Mouse (Mus musculus): ENCODE data around the gene Pcnp. TPM values are rescaled to one million over a fixed set of nuclear protein-coding genes. Genes with fewer than 3 reads are reported as not detected.

Pcnp gene
- polyA plus RNA-seq, 1 experiment from 2014 or later = 148 TPM

Small RNAs within 50 kb of the gene (microRNA-seq; reads per million reads assigned to microRNA genes)
- not detected for gene Gm24047

Other genes starting within 250 kb of the Pcnp start
- 2.4 and 3.2 TPM in 2 replicates for gene Nfkbiz, start 190.8 kb downstream of the Pcnp start, polyA plus RNA-seq (2015; fragmentation: Nextera tagmentation; extraction: Ambion mirVana)
- gene Nxpe3, start 134.5 kb downstream of the Pcnp start, polyA plus RNA-seq (2015; fragmentation: Nextera tagmentation; extraction: Ambion mirVana) = 0.45 and 0.62 TPM in 2 replicates
- gene Cep97, start 94.9 kb downstream of the Pcnp start, polyA plus RNA-seq (2015; fragmentation: Nextera tagmentation; extraction: Ambion mirVana) = 7.4 and 8.1 TPM in 2 replicates
- gene Rpl24, start 63.5 kb downstream of the Pcnp start, polyA plus RNA-seq (2015; fragmentation: Nextera tagmentation; extraction: Ambion mirVana) = 415 and 545 TPM in 2 replicates
- gene Zbtb11, start 55.9 kb downstream of the Pcnp start, polyA plus RNA-seq (2015; fragmentation: Nextera tagmentation; extraction: Ambion mirVana) = 10.3 and 12.5 TPM in 2 replicates
- gene Trmt10c, start 8.1 kb upstream of the Pcnp start, polyA plus RNA-seq (2015; fragmentation: Nextera tagmentation; extraction: Ambion mirVana) = 17.2 and 20.0 TPM in 2 replicates
- gene Senp7, start 18.6 kb upstream of the Pcnp start, polyA plus RNA-seq (2015; fragmentation: Nextera tagmentation; extraction: Ambion mirVana) = 17.2 and 18.6 TPM in 2 replicates
- gene Impg2, start 174.6 kb upstream of the Pcnp start, polyA plus RNA-seq (2015; fragmentation: Nextera tagmentation; extraction: Ambion mirVana) = 0.08 and 0.20 TPM in 2 replicates